Mouse (Mus musculus) myocyte (in vitro differentiated cells): ENCODE results near the gene Pou3f1.

Experiments
- CEBPB ChIP-seq: IDR thresholded peaks from 2 replicates; pipeline ENCODE4 v1.6.1; 2011; ENCODE audit warnings: mild to moderate bottlenecking, moderate library complexity; ENCODE audit not compliant: poor library complexity, insufficient read depth, severe bottlenecking
- E2F4 ChIP-seq: IDR thresholded peaks from one replicate; pipeline ENCODE4 v1.6.1; 2011; ENCODE audit warnings: mild to moderate bottlenecking, control low read depth, moderate library complexity; ENCODE audit not compliant: insufficient read depth
- MAX ChIP-seq: IDR thresholded peaks from one replicate; pipeline ENCODE4 v1.6.1; 2011; ENCODE audit warnings: low read depth, mild to moderate bottlenecking, control low read depth
- MYOD1 ChIP-seq, 3 experiments: IDR thresholded peaks; one replicate each; pipeline ENCODE4 v1.6.1; 2011; ENCODE audit warnings: control low read depth in 2 of 3, low read depth in 2 of 3, mild to moderate bottlenecking in 2 of 3, moderate library complexity in 1 of 3; ENCODE audit not compliant: insufficient read length in 2 of 3, control insufficient read depth in 1 of 3
- POLR2A ChIP-seq: IDR thresholded peaks from one replicate; pipeline ENCODE4 v1.6.1; 2011; ENCODE audit warnings: low read depth, mild to moderate bottlenecking, control low read depth, moderate library complexity; ENCODE audit not compliant: insufficient read length
- TCF12 ChIP-seq: IDR thresholded peaks from one replicate; pipeline ENCODE4 v1.6.1; 2011; ENCODE audit warnings: mild to moderate bottlenecking, control low read depth; ENCODE audit not compliant: poor library complexity, insufficient read depth, severe bottlenecking

DNA sequence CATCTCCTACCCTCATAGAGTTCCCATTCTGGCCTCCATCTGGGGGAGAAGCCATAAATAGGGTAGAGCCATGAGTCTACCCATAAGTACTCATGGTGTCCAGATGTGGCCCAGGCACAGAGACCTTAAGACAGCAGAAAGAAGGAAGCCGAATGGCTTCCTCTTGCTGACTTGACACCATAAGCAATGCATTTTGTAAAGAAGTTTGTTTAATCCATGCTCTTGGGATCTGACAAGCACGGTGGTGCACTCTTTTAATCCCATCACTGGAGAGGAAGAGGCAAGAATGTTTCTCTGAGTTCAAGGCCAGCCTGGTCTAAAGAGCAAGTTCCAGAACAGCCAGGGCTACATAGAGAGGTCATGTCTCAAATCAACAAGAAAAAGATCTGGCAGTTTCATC, 45.9 kb upstream of the Pou3f1 start, which contains the start of gene 3100002H09Rik:
- TF ChIP-seq POLR2A (no peak), E2F4 (no peak), TCF12 (no peak), CEBPB (no peak), MYOD1 (IDR thresholded peaks at IDR 0.05; ENCODE audit: control insufficient read depth in 1 of 3, insufficient read length in 2 of 3, low read depth in 2 of 3) (no peak), MAX (no peak)
